ENCODE assay signal across 21 mouse cellular contexts in genomic region chr12:69885170-69885923, GRCm38 (mm10). TPM values are rescaled to one million over a fixed set of nuclear protein-coding genes. Genes with fewer than 3 reads are reported as not detected.
DNase-seq lines count a peak whose midpoint lies in the region; ATAC-seq and TF ChIP-seq lines count a peak whose summit lies in the region.
"Had no signal": no experiment of that assay in that cellular context is flagged by ENCODE, and none has a peak within 500 bp of the region (broad histone marks: within the 10 kb centered on the region; RNA-seq: fewer than 3 reads in every experiment).

No protein-coding gene starts in this region.

- TF ChIP-seq CTCF in C2C12 (IDR thresholded peaks at IDR 0.05; ENCODE audit: control insufficient read depth, insufficient read depth, insufficient read length) (no peak), Patski (IDR thresholded peaks at IDR 0.05) (no peak)
- TF ChIP-seq CTCF in stomach, postnatal 0 days (IDR thresholded peaks at IDR 0.05; ENCODE audit: low read depth), result no peak

- TF ChIP-seq EP300 in stomach, postnatal 0 days (optimal IDR thresholded peaks at IDR 0.05), result no peak

- no peak overlapping the region for H3K4me3 ChIP-seq in liver, embryonic 15.5 days (replicated peaks)
- H3K4me3 ChIP-seq in liver, embryonic 11.5 days (ENCODE audit: low read depth, low read length), result no peak overlapping the region
- no peak overlapping the region for H3K4me3 ChIP-seq in C2C12 (ENCODE audit: insufficient read depth, poor library complexity, severe bottlenecking)
- no peak overlapping the region for H3K4me3 ChIP-seq in stomach, postnatal 0 days (ENCODE audit: low read depth, low read length)
- H3K4me3 ChIP-seq: embryonic facial prominence, embryonic 10.5 days; forebrain, embryonic 10.5 days; heart, embryonic 15.5 days; hindbrain, embryonic 15.5 days; limb, embryonic 13.5 days; midbrain, embryonic 10.5 days had no signal

- no peak overlapping the region for H3K9ac ChIP-seq in liver, embryonic 15.5 days
- no peak overlapping the region for H3K9ac ChIP-seq in liver, embryonic 11.5 days (ENCODE audit: low read depth, low read length)
- H3K9ac ChIP-seq in stomach, postnatal 0 days (ENCODE audit: low read length), result no peak overlapping the region
- H3K9ac ChIP-seq: forebrain, postnatal 0 days; heart, embryonic 15.5 days; hindbrain, embryonic 15.5 days; limb, embryonic 13.5 days had no signal

- CTCF ChIA-PET in Patski (lab: Charles Lee), result interaction anchor here (1.3 to 1.4 kb wide), 2 partner anchors 14 to 54 kb away, joined by 3 read pairs; no protein-coding TSS in a partner anchor

- H3K9me3 ChIP-seq in liver, embryonic 15.5 days (replicated peaks), result no peaks in the 10 kb centered on the region
- H3K9me3 ChIP-seq in liver, embryonic 11.5 days (ENCODE audit: control insufficient read depth, low read length), result no peaks in the 10 kb centered on the region
- no peaks in the 10 kb centered on the region for H3K9me3 ChIP-seq in stomach, postnatal 0 days (ENCODE audit: control insufficient read depth, low read length)
- H3K9me3 ChIP-seq: embryonic facial prominence, embryonic 10.5 days; forebrain, embryonic 10.5 days; G1E; heart, embryonic 15.5 days; hindbrain, embryonic 15.5 days; limb, embryonic 13.5 days; midbrain, embryonic 10.5 days had no signal

- H3K79me3 ChIP-seq in C2C12 (ENCODE audit: low read depth), result peaks cover 83% of the 10 kb centered on the region

- H3K27ac ChIP-seq in liver, embryonic 15.5 days (replicated peaks), result 0 out of 2 replicates have a peak overlapping the region, but pooled peaks have one; percentile 24
- no peak overlapping the region for H3K27ac ChIP-seq in liver, embryonic 11.5 days (ENCODE audit: low read depth, low read length)
- no peak overlapping the region for H3K27ac ChIP-seq in stomach, postnatal 0 days (replicated peaks)
- H3K27ac ChIP-seq: embryonic facial prominence, embryonic 10.5 days; forebrain, embryonic 10.5 days; heart, embryonic 15.5 days; hindbrain, embryonic 15.5 days; limb, embryonic 13.5 days; midbrain, embryonic 10.5 days had no signal

- in situ Hi-C loops in Patski (cut with MboI; ENCODE audit: low pct_unique_long_range_greater_than_20kb), result loop anchor here (5.0 to 25.0 kb wide), 2 partner anchors 128 to 523 kb away; partner anchors contain the start of genes Arf6, Gm9887 and Nemf

- H3K36me3 ChIP-seq in liver, embryonic 15.5 days (replicated peaks), result peaks cover 34% of the 10 kb centered on the region
- H3K36me3 ChIP-seq in liver, embryonic 11.5 days (ENCODE audit: control insufficient read depth, insufficient read depth, low read length), result no peaks in the 10 kb centered on the region
- no peaks in the 10 kb centered on the region for H3K36me3 ChIP-seq in C2C12 (ENCODE audit: control insufficient read depth, insufficient read depth)
- H3K36me3 ChIP-seq in stomach, postnatal 0 days (ENCODE audit: control insufficient read depth, insufficient read depth, low read length), result no peaks in the 10 kb centered on the region
- H3K36me3 ChIP-seq: heart, embryonic 15.5 days; hindbrain, embryonic 15.5 days had no signal

- no peak for ATAC-seq in liver, embryonic 15.5 days (ENCODE audit: insufficient read depth)
- ATAC-seq in liver, embryonic 11.5 days (replicated peaks; ENCODE audit: low FRiP score), result no peak
- ATAC-seq in Patski, result peak; percentile 69
- ATAC-seq in stomach, postnatal 0 days (ENCODE audit: low FRiP score, low TSS enrichment), result 0 out of 2 replicates have a peak, but pooled peaks have one; percentile 24
- ATAC-seq: CD4-positive, CD25-positive, alpha-beta regulatory T cell, adult 4 months; forebrain, postnatal 0 days; intestine, embryonic 16.5 days had no signal

- H3K4me1 ChIP-seq in liver, embryonic 15.5 days (replicated peaks), result peaks cover 47% of the 10 kb centered on the region
- H3K4me1 ChIP-seq in liver, embryonic 11.5 days (replicated peaks; ENCODE audit: control insufficient read depth, insufficient read depth, low read length), result peaks cover 6% of the 10 kb centered on the region
- H3K4me1 ChIP-seq in stomach, postnatal 0 days (replicated peaks; ENCODE audit: control insufficient read depth, insufficient read depth), result no peaks in the 10 kb centered on the region

- 82% methylated on average over 5 of the region's 5 CpGs for WGBS in liver, embryonic 15.5 days (ENCODE audit: insufficient replicate concordance)
- 92% methylated on average over 5 of the region's 5 CpGs for WGBS in liver, embryonic 11.5 days
- WGBS in stomach, postnatal 0 days, result 77% methylated on average over 5 of the region's 5 CpGs

- H3K4me2 ChIP-seq in liver, embryonic 15.5 days, result no peak overlapping the region
- no peak overlapping the region for H3K4me2 ChIP-seq in liver, embryonic 11.5 days
- H3K4me2 ChIP-seq in stomach, postnatal 0 days (replicated peaks; ENCODE audit: low read depth), result no peak overlapping the region
- H3K4me2 ChIP-seq: heart, embryonic 15.5 days; hindbrain, embryonic 15.5 days; limb, embryonic 13.5 days had no signal

- DNase-seq in liver, embryonic 11.5 days (ENCODE audit: low spot score), result no peak
- peak; percentile 73 for DNase-seq in Patski (ENCODE audit: low read depth, low spot score)
- no peak for DNase-seq in stomach, postnatal 0 days (ENCODE audit: low spot score)
- DNase-seq in layer of hippocampus, adult 8-10 months (ENCODE audit: low spot score in 2 of 2), result no peak
- DNase-seq in gastrocnemius, postnatal 4 days (ENCODE audit: low spot score in 2 of 2), result no peak
- DNase-seq: adrenal gland, postnatal 25 days; cerebellum, postnatal 10 days; forebrain, postnatal 0 days; gastrocnemius, postnatal 36 days; kidney, postnatal 25 days had no signal

- H3ac ChIP-seq in C2C12 (ENCODE audit: control insufficient read depth, insufficient read length, low read depth), result no peak overlapping the region

- H3K27me3 ChIP-seq in liver, embryonic 15.5 days, result no peaks in the 10 kb centered on the region
- no peaks in the 10 kb centered on the region for H3K27me3 ChIP-seq in liver, embryonic 11.5 days (replicated peaks; ENCODE audit: control insufficient read depth, insufficient read depth, low read length)
- H3K27me3 ChIP-seq in C2C12 (ENCODE audit: control insufficient read depth, insufficient read depth, insufficient read length), result no peaks in the 10 kb centered on the region
- H3K27me3 ChIP-seq in Patski, result no peaks in the 10 kb centered on the region
- no peaks in the 10 kb centered on the region for H3K27me3 ChIP-seq in stomach, postnatal 0 days (ENCODE audit: control insufficient read depth, insufficient read depth, low read length)
- H3K27me3 ChIP-seq: heart, embryonic 15.5 days; hindbrain, embryonic 15.5 days; limb, embryonic 13.5 days had no signal

- POLR2A ChIA-PET in Patski (lab: Charles Lee), result no interaction called here

- H3K79me2 ChIP-seq in C2C12 (ENCODE audit: control insufficient read depth, insufficient read depth), result peaks cover 91% of the 10 kb centered on the region

TF ChIP-seq in C2C12, 6 proteins besides CTCF, POLR2A, EP300 and RAD21:
- TF ChIP-seq CEBPB (IDR thresholded peaks at IDR 0.05; ENCODE audit: low read depth) (peak; percentile 78), MYOD1 (IDR thresholded peaks at IDR 0.05; ENCODE audit: control insufficient read depth, insufficient read length, low read depth) (no peak)

RNA-seq across cellular contexts. Expression of gene Atl1, which starts 7.1 kb away (rescaled TPM):
- 0.91 and 1.5 TPM in 2 replicates for polyA plus RNA-seq in liver, embryonic 15.5 days (2015; fragmentation: Nextera tagmentation; extraction: Ambion mirVana)
- polyA plus RNA-seq in liver, embryonic 11.5 days (2014; fragmentation: Nextera tagmentation; extraction: Ambion mirVana), result 1.0 and 1.5 TPM in 2 replicates
- 0.30 TPM for polyA plus RNA-seq in C2C12 (2012; fragmentation: generic; extraction: Trizol)
- 26.3 TPM for polyA plus RNA-seq in Patski (2021)
- 3.8 and 4.3 TPM in 2 replicates for polyA plus RNA-seq in stomach, postnatal 0 days (2015; fragmentation: Nextera tagmentation; extraction: Ambion mirVana)
- total RNA-seq in layer of hippocampus, adult 8-10 months (2022), result 100 to 1,000 TPM; 177 to 196 (median 191) TPM
- 1 to 10 TPM; 5.6 to 6.2 TPM for total RNA-seq in gastrocnemius, postnatal 4 days (2021)

RNA-seq across cellular contexts. Expression of gene Map4k5, which starts 7.7 kb away (rescaled TPM):
- 25.9 and 28.3 TPM in 2 replicates for polyA plus RNA-seq in liver, embryonic 15.5 days (2015; fragmentation: Nextera tagmentation; extraction: Ambion mirVana)
- polyA plus RNA-seq in liver, embryonic 11.5 days (2014; fragmentation: Nextera tagmentation; extraction: Ambion mirVana), result 21.5 and 26.8 TPM in 2 replicates
- 8.3 TPM for polyA plus RNA-seq in C2C12 (2012; fragmentation: generic; extraction: Trizol)
- polyA plus RNA-seq in Patski (2021), result 65.7 TPM
- polyA plus RNA-seq in stomach, postnatal 0 days (2015; fragmentation: Nextera tagmentation; extraction: Ambion mirVana), result 12.4 and 13.1 TPM in 2 replicates
- total RNA-seq in layer of hippocampus, adult 8-10 months (2022), result 10 to 100 TPM; 42.6 to 49.5 (median 48.4) TPM
- total RNA-seq in gastrocnemius, postnatal 4 days (2021), result 10 to 100 TPM; 33.7 to 40.4 TPM

Comparison
In these comparisons a context has a peak if more than half of its experiments do, and no peak if none do; other contexts are left out.
1. ATAC-seq: peak in Patski (single experiment) and stomach, postnatal 0 days (single experiment); none in liver, embryonic 15.5 days (single experiment) and liver, embryonic 11.5 days (single experiment).